Mouse (Mus musculus) CH12.LX (cell line): ENCODE results near the gene Slc28a1. TPM values are rescaled to one million over a fixed set of nuclear protein-coding genes. Genes with fewer than 3 reads are reported as not detected.

Experiments
- DNase-seq: peaks from one replicate; pipeline ENCODE4 v3.0.0-alpha.2; 2013; ENCODE audit errors: extremely low read depth
- H3K27ac ChIP-seq: 2 replicates; pipeline ENCODE4 v1.5.1; 2012; ENCODE audit warnings: low read depth, mild to moderate bottlenecking, control low read depth, moderate library complexity; ENCODE audit not compliant: insufficient read depth
- H3K27me3 ChIP-seq: replicated peaks from 2 replicates; pipeline ENCODE3; 2012; ENCODE audit warnings: inconsistent platforms
- H3K36me3 ChIP-seq, 2 experiments: replicated peaks in 1 of 2; 2 replicates each; pipeline versions ENCODE3 to v1.6.1; 2012; ENCODE audit warnings: inconsistent platforms in 1 of 2, low read length in 1 of 2, mild to moderate bottlenecking in 1 of 2, mixed read lengths in 1 of 2, moderate library complexity in 1 of 2; ENCODE audit not compliant: control insufficient read depth in 1 of 2, insufficient read depth in 1 of 2
- H3K4me1 ChIP-seq, 2 experiments: 2 replicates each; pipeline ENCODE4 v1.6.1; 2012; ENCODE audit warnings: inconsistent platforms in 1 of 2, moderate library complexity in 1 of 2; ENCODE audit not compliant: insufficient read depth in 2 of 2, control insufficient read depth in 1 of 2
- H3K4me2 ChIP-seq: 2 replicates; pipeline ENCODE4 v1.6.1; 2012; ENCODE audit warnings: low read depth, mild to moderate bottlenecking, control low read depth; ENCODE audit not compliant: poor library complexity, insufficient read depth, severe bottlenecking
- H3K4me3 ChIP-seq, 3 experiments: fragments of 150-350 bp in 1 of 3; sonication (generic) in 1 of 3; replicated peaks in 1 of 3; 2 replicates each; pipeline versions ENCODE3 to v1.5.1; 2011 to 2012; ENCODE audit warnings: low read depth in 2 of 3, low read length in 2 of 3, mild to moderate bottlenecking in 2 of 3, moderate library complexity in 2 of 3, control low read depth in 1 of 3, improper control_type of control experiment in 1 of 3, inconsistent platforms in 1 of 3, mixed read lengths in 1 of 3; ENCODE audit not compliant: poor library complexity in 1 of 3
- H3K79me2 ChIP-seq: replicated peaks from 2 replicates; pipeline ENCODE4 v1.6.1; 2012; ENCODE audit warnings: mild to moderate bottlenecking, moderate library complexity; ENCODE audit not compliant: control insufficient read depth, poor library complexity, insufficient read depth, severe bottlenecking; ENCODE audit errors: extremely low read depth
- H3K9ac ChIP-seq: 2 replicates; pipeline ENCODE4 v1.6.1; 2012; ENCODE audit warnings: low read depth, mild to moderate bottlenecking, control low read depth, moderate library complexity; ENCODE audit not compliant: insufficient read depth
- H3K9me3 ChIP-seq: replicated peaks from 2 replicates; pipeline ENCODE3; 2012; ENCODE audit warnings: low read length, inconsistent platforms, mixed read lengths
- BHLHE40 ChIP-seq: IDR thresholded peaks from 2 replicates; pipeline ENCODE4 v1.6.1; 2011; ENCODE audit warnings: mild to moderate bottlenecking, low read depth, low read length, improper control_type of control experiment
- CHD2 ChIP-seq: IDR thresholded peaks from 2 replicates; pipeline ENCODE4 v1.6.1; 2011; ENCODE audit warnings: low read length, improper control_type of control experiment
- ETS1 ChIP-seq: conservative IDR thresholded peaks from 2 replicates; pipeline ENCODE4 v1.6.1; 2012; ENCODE audit warnings: low read depth, mild to moderate bottlenecking, inconsistent platforms, low read length, improper control_type of control experiment, moderate library complexity
- GABPA ChIP-seq: IDR thresholded peaks from 2 replicates; pipeline ENCODE4 v1.6.1; 2012; ENCODE audit warnings: low read depth, low read length, improper control_type of control experiment, inconsistent platforms; ENCODE audit not compliant: insufficient replicate concordance
- HCFC1 ChIP-seq: IDR thresholded peaks from 2 replicates; pipeline ENCODE4 v1.6.1; 2012; ENCODE audit warnings: low read depth, mild to moderate bottlenecking, inconsistent platforms, low read length, improper control_type of control experiment
- IRF4 ChIP-seq: IDR thresholded peaks from 2 replicates; pipeline ENCODE4 v1.6.1; 2014; ENCODE audit warnings: low read depth, mild to moderate bottlenecking, inconsistent platforms, low read length, improper control_type of control experiment
- MAZ ChIP-seq: IDR thresholded peaks from 2 replicates; pipeline ENCODE4 v1.6.1; 2012; ENCODE audit warnings: low read depth, mild to moderate bottlenecking, inconsistent platforms, low read length, improper control_type of control experiment, moderate library complexity
- MEF2A ChIP-seq: IDR thresholded peaks from 2 replicates; pipeline ENCODE4 v1.6.1; 2014; ENCODE audit warnings: low read depth, mild to moderate bottlenecking, inconsistent platforms, low read length, improper control_type of control experiment, borderline replicate concordance
- MYC ChIP-seq: IDR thresholded peaks from 2 replicates; pipeline ENCODE4 v1.6.1; 2011; ENCODE audit warnings: low read depth, mild to moderate bottlenecking, improper control_type of control experiment, low read length
- PAX5 ChIP-seq: IDR thresholded peaks from 2 replicates; pipeline ENCODE4 v1.6.1; 2012; ENCODE audit warnings: low read length, inconsistent platforms, mixed read lengths
- POLR2AphosphoS2 ChIP-seq: IDR thresholded peaks from 2 replicates; pipeline ENCODE4 v1.6.1; 2011; ENCODE audit warnings: low read depth, low read length, improper control_type of control experiment
- ZMIZ1 ChIP-seq: IDR thresholded peaks from 2 replicates; pipeline ENCODE4 v1.6.1; 2012; ENCODE audit warnings: low read depth, mild to moderate bottlenecking, inconsistent platforms, low read length, improper control_type of control experiment
- dilution Hi-C: fragments of 300-500 bp; cut with MboI; formaldehyde crosslinking; loops from 2 replicates; pipeline ENCODE4 v1.14.3; 2020; ENCODE audit warnings: low sequenced_read_pairs; ENCODE audit not compliant: extremely low pct_unique_long_range_greater_than_20kb, extremely low pct_ligation_motif_present
- in situ Hi-C: fragments of 300-500 bp; cut with MboI; formaldehyde crosslinking; loops from 3 replicates; pipeline ENCODE4 v1.14.3; 2019; ENCODE audit warnings: low sequenced_read_pairs, low pct_ligation_motif_present, low pct_unique_long_range_greater_than_20kb, mixed read lengths
- polyA plus RNA-seq: library from polyadenylated mRNA; unstranded; fragments of >175 nt; gene quantifications from 2 replicates; pipeline ENCODE4 v1.2.1, GENCODE M21; 2012; ENCODE audit warnings: low read depth; ENCODE audit not compliant: insufficient read length
- total RNA-seq, 2 experiments: library from RNA; depleted of rRNA; stranded (reverse); fragments of 300-350 nt in 1 of 2; fragments of >200 nt in 1 of 2; gene quantifications; 2 replicates each; pipeline ENCODE4 v1.2.3; 2012 to 2014

Slc28a1 gene
- total and polyA plus RNA-seq, 3 experiments: 0.04 to 0.13 TPM; not detected in 1

- no peak overlapping the region for H3K9ac ChIP-seq
- H3K27ac ChIP-seq: no peak overlapping the region
- dilution Hi-C loops (no loop called here), in situ Hi-C loops (loop anchor here (10.0 kb wide), 1 partner anchor 59 kb away; no protein-coding TSS in a partner anchor)
- no peak for DNase-seq
- H3K27me3 ChIP-seq: no peaks in the 10 kb centered on the region
- no peak for TF ChIP-seq POLR2AphosphoS2
- no peak for TF ChIP-seq BHLHE40
- TF ChIP-seq MYC: no peak
- no peak for TF ChIP-seq CHD2
- TF ChIP-seq ZMIZ1: no peak
- no peak for TF ChIP-seq PAX5
- no peak for TF ChIP-seq MAZ
- no peak for TF ChIP-seq HCFC1
- TF ChIP-seq ETS1: no peak
- TF ChIP-seq GABPA: no peak
- no peak for TF ChIP-seq IRF4
- no peak for TF ChIP-seq MEF2A
- H3K4me1 ChIP-seq: peaks cover 10 to 65% of the 10 kb centered on the region in 2 experiments; a peak in 3 of 4 replicates
- peaks cover 26% of the 10 kb centered on the region for H3K79me2 ChIP-seq
- no peak overlapping the region for H3K4me3 ChIP-seq
- H3K9me3 ChIP-seq: no peaks in the 10 kb centered on the region
- no peak overlapping the region for H3K4me2 ChIP-seq
- peaks cover 0 to 17% of the 10 kb centered on the region in 2 experiments for H3K36me3 ChIP-seq
Measured at GRCm38 (mm10) chr7:81215950-81216349, 101.4 kb downstream of the Slc28a1 start.

GRCm38 (mm10) chr7:81219321-81219720, 104.7 kb downstream of the Slc28a1 start:
- DNase-seq: no peak
- no peak overlapping the region for H3K9ac ChIP-seq
- H3K4me2 ChIP-seq: no peak overlapping the region
- H3K4me1 ChIP-seq: peaks cover 10 to 56% of the 10 kb centered on the region in 2 experiments; a peak in 3 of 4 replicates
- H3K27me3 ChIP-seq: no peaks in the 10 kb centered on the region
- TF ChIP-seq POLR2AphosphoS2: no peak
- in situ Hi-C loops: loop anchor here (10.0 kb wide), 1 partner anchor 55 kb away; no protein-coding TSS in a partner anchor
- no peak overlapping the region for H3K27ac ChIP-seq
- H3K79me2 ChIP-seq: peaks cover 23% of the 10 kb centered on the region
- H3K36me3 ChIP-seq: peaks cover 10 to 36% of the 10 kb centered on the region in 2 experiments
- H3K4me3 ChIP-seq: no peak overlapping the region
- dilution Hi-C loops: no loop called here
- H3K9me3 ChIP-seq: peaks cover 2% of the 10 kb centered on the region

Other genes starting within 250 kb of the Slc28a1 start
- gene Wdr73, start 213.5 kb upstream of the Slc28a1 start, total RNA-seq (2012; rRNA removed): 42.4 and 48.9 TPM in 2 replicates
- 55.7 and 64.2 TPM in 2 replicates for gene Wdr73, start 213.5 kb upstream of the Slc28a1 start, total RNA-seq (2014; rRNA removed)
- gene Wdr73, start 213.5 kb upstream of the Slc28a1 start, polyA plus RNA-seq: 44.6 and 48.1 TPM in 2 replicates
- 0.47 and 0.67 TPM in 2 replicates for gene Nmb, start 209.7 kb upstream of the Slc28a1 start, total RNA-seq (2012; rRNA removed)
- gene Nmb, start 209.7 kb upstream of the Slc28a1 start, total RNA-seq (2014; rRNA removed): 0.66 TPM in 1 of 2 replicates, not detected in the other
- gene Nmb, start 209.7 kb upstream of the Slc28a1 start, polyA plus RNA-seq: 0.47 and 1.1 TPM in 2 replicates
- 93.5 and 105 TPM in 2 replicates for gene Sec11a, start 167.0 kb upstream of the Slc28a1 start, total RNA-seq (2012; rRNA removed)
- gene Sec11a, start 167.0 kb upstream of the Slc28a1 start, total RNA-seq (2014; rRNA removed): 141 and 143 TPM in 2 replicates
- 126 and 142 TPM in 2 replicates for gene Sec11a, start 167.0 kb upstream of the Slc28a1 start, polyA plus RNA-seq
- gene Zfp592, start 121.1 kb upstream of the Slc28a1 start, total RNA-seq (2012; rRNA removed): 10.1 and 12.8 TPM in 2 replicates
- gene Zfp592, start 121.1 kb upstream of the Slc28a1 start, total RNA-seq (2014; rRNA removed): 7.8 and 9.0 TPM in 2 replicates
- 16.9 and 23.6 TPM in 2 replicates for gene Zfp592, start 121.1 kb upstream of the Slc28a1 start, polyA plus RNA-seq
- 0.13 and 0.64 TPM in 2 replicates for gene Alpk3, start 57.2 kb upstream of the Slc28a1 start, total RNA-seq (2012; rRNA removed)
- gene Alpk3, start 57.2 kb upstream of the Slc28a1 start, total RNA-seq (2014; rRNA removed): 0.08 and 0.13 TPM in 2 replicates
- gene Alpk3, start 57.2 kb upstream of the Slc28a1 start, polyA plus RNA-seq: 1.1 and 1.6 TPM in 2 replicates
- gene Pde8a, start 98.8 kb downstream of the Slc28a1 start, total RNA-seq (2012; rRNA removed): 8.1 and 9.1 TPM in 2 replicates
- gene Pde8a, start 98.8 kb downstream of the Slc28a1 start, total RNA-seq (2014; rRNA removed): 8.0 and 8.3 TPM in 2 replicates
- 22.7 and 24.0 TPM in 2 replicates for gene Pde8a, start 98.8 kb downstream of the Slc28a1 start, polyA plus RNA-seq
- gene Rps17, start 230.5 kb downstream of the Slc28a1 start, total RNA-seq (2012; rRNA removed): 5,063 and 5,120 TPM in 2 replicates
- gene Rps17, start 230.5 kb downstream of the Slc28a1 start, total RNA-seq (2014; rRNA removed): 4,582 and 5,238 TPM in 2 replicates
- gene Rps17, start 230.5 kb downstream of the Slc28a1 start, polyA plus RNA-seq: 2,159 and 2,532 TPM in 2 replicates